Mouse (Mus musculus): ENCODE measurements around the gene Hrh1. TPM values are rescaled to one million over a fixed set of nuclear protein-coding genes. Genes with fewer than 3 reads are reported as not detected.
"Not testable (repeated sequence)": the region's sequence is repeated elsewhere in the genome, so short reads cannot be mapped to it uniquely, and the experiment has no call there.

The Hrh1 gene
- total RNA-seq, 2 experiments from 2014 or later = 3.3 to 5.1 TPM

GRCm38 (mm10) chr6:114473541-114473940 is 75.8 kb downstream of the Hrh1 start:
- DNase-seq = no peak

GRCm38 (mm10) chr6:114474059-114474458 is 76.3 kb downstream of the Hrh1 start:
- DNase-seq = no peak

GRCm38 (mm10) chr6:114474911-114475310 is 77.2 kb downstream of the Hrh1 start:
- DNase-seq = no peak

DNA sequence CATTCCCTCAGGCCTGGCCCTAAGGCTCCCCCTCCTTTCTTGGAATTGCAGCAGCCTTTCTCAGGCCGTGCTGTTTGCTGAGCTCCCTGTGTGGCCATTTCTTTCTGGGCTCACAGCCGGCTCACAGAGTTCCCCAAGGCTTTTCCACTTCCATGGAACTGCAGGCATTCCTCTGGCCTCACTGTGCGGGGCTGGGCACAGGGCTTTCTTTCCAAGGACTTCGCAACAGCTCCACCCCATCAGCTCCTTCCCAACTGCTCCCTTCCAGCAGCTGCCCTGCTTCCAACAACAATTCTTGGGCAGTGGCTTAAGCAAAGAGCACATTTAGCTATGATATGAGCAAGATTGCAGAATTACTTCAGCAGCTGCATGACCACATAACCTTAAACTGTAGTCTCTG is 81.0 kb downstream of the Hrh1 start:
- DNase-seq = no peak

DNA sequence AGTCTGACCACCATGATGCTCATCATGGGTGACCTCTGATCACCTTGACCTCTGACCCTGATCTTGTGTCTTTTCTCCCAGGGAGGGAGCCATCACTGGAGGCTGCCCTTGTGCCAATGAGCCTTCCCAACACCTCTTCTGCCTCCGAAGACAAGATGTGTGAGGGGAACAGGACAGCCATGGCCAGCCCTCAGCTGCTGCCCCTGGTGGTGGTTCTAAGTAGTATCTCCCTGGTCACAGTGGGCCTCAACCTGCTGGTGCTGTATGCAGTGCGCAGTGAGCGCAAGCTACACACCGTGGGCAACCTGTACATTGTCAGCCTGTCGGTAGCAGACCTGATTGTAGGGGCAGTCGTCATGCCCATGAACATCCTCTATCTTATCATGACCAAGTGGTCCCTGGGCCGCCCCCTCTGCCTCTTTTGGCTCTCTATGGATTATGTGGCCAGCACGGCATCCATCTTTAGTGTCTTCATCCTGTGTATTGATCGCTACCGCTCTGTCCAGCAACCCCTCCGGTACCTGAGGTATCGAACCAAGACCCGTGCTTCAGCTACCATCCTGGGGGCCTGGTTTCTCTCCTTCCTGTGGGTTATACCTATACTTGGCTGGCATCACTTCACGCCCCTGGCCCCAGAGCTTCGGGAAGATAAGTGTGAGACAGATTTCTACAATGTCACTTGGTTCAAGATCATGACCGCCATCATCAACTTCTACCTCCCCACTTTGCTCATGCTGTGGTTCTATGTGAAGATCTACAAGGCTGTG is 82.1 kb downstream of the Hrh1 start:
- no peak for DNase-seq

DNA sequence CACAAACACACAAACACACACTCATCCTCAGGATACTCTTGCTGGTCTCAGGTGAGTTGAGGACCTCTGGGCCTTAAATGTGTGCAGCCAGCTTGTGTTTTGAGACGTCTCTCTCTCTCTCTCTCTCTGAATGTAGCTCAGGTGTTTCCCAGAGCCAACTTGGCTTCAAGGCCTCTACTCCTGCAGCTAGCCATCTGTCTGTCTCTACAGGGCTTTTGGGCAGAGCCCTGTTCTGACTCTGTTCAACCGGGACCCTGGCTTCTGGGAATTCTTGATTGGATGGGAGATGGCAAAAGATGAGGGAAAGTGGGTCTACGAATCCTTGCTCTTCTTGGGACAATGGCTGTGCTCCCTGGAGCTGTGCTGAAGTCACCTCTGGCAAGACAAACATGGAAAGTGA is 91.6 kb downstream of the Hrh1 start:
- no peak for DNase-seq

DNA sequence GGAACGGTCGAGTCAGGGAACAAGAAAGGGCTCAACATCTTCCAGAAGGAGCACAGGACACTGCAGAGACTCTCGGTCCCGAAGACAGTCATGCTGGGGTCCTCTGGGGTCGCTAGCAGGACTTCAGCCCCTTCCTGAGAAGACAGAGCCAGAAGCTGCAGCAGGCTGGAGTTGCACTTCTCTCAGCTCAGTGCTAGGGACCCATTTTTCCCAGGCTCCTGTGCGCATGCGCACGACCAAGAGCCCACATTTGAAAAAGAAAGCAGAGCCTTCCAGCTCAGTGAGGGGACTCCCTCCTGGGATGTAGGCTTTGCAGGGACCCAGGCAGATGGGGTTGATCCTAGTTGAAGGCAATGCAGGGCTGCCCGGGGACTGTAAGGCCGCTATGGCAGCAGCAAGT is 94.9 kb downstream of the Hrh1 start:
- not testable (repeated sequence) for DNase-seq

- DNase-seq = not testable (repeated sequence)
Measured at GRCm38 (mm10) chr6:114494987-114495386, 97.3 kb downstream of the Hrh1 start.

GRCm38 (mm10) chr6:114514038-114514437 is 116.3 kb downstream of the Hrh1 start:
- not testable (repeated sequence) for DNase-seq

GRCm38 (mm10) chr6:114528709-114529108 is 131.0 kb downstream of the Hrh1 start:
- DNase-seq = peak; percentile 51 to 56

Other genes with a start within 250 kb of the Hrh1 start
- 100 to 1,000 TPM; 279 to 280 TPM for gene Slc6a1, start 115.3 kb upstream of the Hrh1 start, total RNA-seq (2021)
- 10 to 100 TPM; 23.3 to 28.4 TPM for gene Atg7, start 245.2 kb downstream of the Hrh1 start, total RNA-seq (2021)